Mouse (Mus musculus): ENCODE measurements around the gene Syt14.

GRCm38 (mm10) chr1:192861305-192861960 lies 174.1 kb downstream of the Syt14 start:
- TF ChIP-seq CTCF (IDR thresholded peaks at IDR 0.05; ENCODE audit: borderline replicate concordance, extremely low read depth, insufficient read depth, insufficient read length) (no peak), POLR2A (IDR thresholded peaks at IDR 0.05; ENCODE audit: borderline replicate concordance, extremely low read depth, insufficient read depth, insufficient read length, poor library complexity, severe bottlenecking) (no peak)

All from brain, embryonic 14.5 days (tissue).